Mouse (Mus musculus) CH12.LX (cell line): ENCODE measurements at regions not wholly inside any gene's neighbourhood (a gene's known extent, or its start where the extent isn't known, plus 50 kb on each side); places are given as distances from the start of the nearest gene placed in this dataset.

Experiments used
- DNase-seq: peaks from one replicate; pipeline ENCODE4 v3.0.0-alpha.2; 2013; ENCODE audit errors: extremely low read depth
- H3K27ac ChIP-seq: 2 replicates; pipeline ENCODE4 v1.5.1; 2012; ENCODE audit warnings: low read depth, mild to moderate bottlenecking, control low read depth, moderate library complexity; ENCODE audit not compliant: insufficient read depth
- H3K27me3 ChIP-seq: replicated peaks from 2 replicates; pipeline ENCODE3; 2012; ENCODE audit warnings: inconsistent platforms
- H3K36me3 ChIP-seq, 2 experiments: replicated peaks in 1 of 2; 2 replicates each; pipeline versions ENCODE3 to v1.6.1; 2012; ENCODE audit warnings: inconsistent platforms in 1 of 2, low read length in 1 of 2, mild to moderate bottlenecking in 1 of 2, mixed read lengths in 1 of 2, moderate library complexity in 1 of 2; ENCODE audit not compliant: control insufficient read depth in 1 of 2, insufficient read depth in 1 of 2
- H3K4me1 ChIP-seq, 2 experiments: 2 replicates each; pipeline ENCODE4 v1.6.1; 2012; ENCODE audit warnings: inconsistent platforms in 1 of 2, moderate library complexity in 1 of 2; ENCODE audit not compliant: insufficient read depth in 2 of 2, control insufficient read depth in 1 of 2
- H3K4me2 ChIP-seq: 2 replicates; pipeline ENCODE4 v1.6.1; 2012; ENCODE audit warnings: low read depth, mild to moderate bottlenecking, control low read depth; ENCODE audit not compliant: poor library complexity, insufficient read depth, severe bottlenecking
- H3K4me3 ChIP-seq, 3 experiments: fragments of 150-350 bp in 1 of 3; sonication (generic) in 1 of 3; replicated peaks in 1 of 3; 2 replicates each; pipeline versions ENCODE3 to v1.5.1; 2011 to 2012; ENCODE audit warnings: low read depth in 2 of 3, low read length in 2 of 3, mild to moderate bottlenecking in 2 of 3, moderate library complexity in 2 of 3, control low read depth in 1 of 3, improper control_type of control experiment in 1 of 3, inconsistent platforms in 1 of 3, mixed read lengths in 1 of 3; ENCODE audit not compliant: poor library complexity in 1 of 3
- H3K79me2 ChIP-seq: replicated peaks from 2 replicates; pipeline ENCODE4 v1.6.1; 2012; ENCODE audit warnings: mild to moderate bottlenecking, moderate library complexity; ENCODE audit not compliant: control insufficient read depth, poor library complexity, insufficient read depth, severe bottlenecking; ENCODE audit errors: extremely low read depth
- H3K9ac ChIP-seq: 2 replicates; pipeline ENCODE4 v1.6.1; 2012; ENCODE audit warnings: low read depth, mild to moderate bottlenecking, control low read depth, moderate library complexity; ENCODE audit not compliant: insufficient read depth
- H3K9me3 ChIP-seq: replicated peaks from 2 replicates; pipeline ENCODE3; 2012; ENCODE audit warnings: low read length, inconsistent platforms, mixed read lengths
- E2F4 ChIP-seq: IDR thresholded peaks from 2 replicates; pipeline ENCODE4 v1.6.1; 2011; ENCODE audit warnings: low read depth, low read length, improper control_type of control experiment; ENCODE audit not compliant: insufficient replicate concordance
- ELF1 ChIP-seq: IDR thresholded peaks from 2 replicates; pipeline ENCODE4 v1.6.1; 2014; ENCODE audit warnings: low read depth, mild to moderate bottlenecking, inconsistent platforms, low read length, improper control_type of control experiment
- EP300 ChIP-seq: IDR thresholded peaks from 2 replicates; pipeline ENCODE4 v1.6.1; 2011; ENCODE audit warnings: low read length, improper control_type of control experiment
- HCFC1 ChIP-seq: IDR thresholded peaks from 2 replicates; pipeline ENCODE4 v1.6.1; 2012; ENCODE audit warnings: low read depth, mild to moderate bottlenecking, inconsistent platforms, low read length, improper control_type of control experiment
- IRF4 ChIP-seq: IDR thresholded peaks from 2 replicates; pipeline ENCODE4 v1.6.1; 2014; ENCODE audit warnings: low read depth, mild to moderate bottlenecking, inconsistent platforms, low read length, improper control_type of control experiment
- JUN ChIP-seq: IDR thresholded peaks from 2 replicates; pipeline ENCODE4 v1.6.1; 2011; ENCODE audit warnings: low read depth, mild to moderate bottlenecking, low read length, improper control_type of control experiment, moderate library complexity; ENCODE audit not compliant: insufficient read depth
- JUND ChIP-seq: conservative IDR thresholded peaks from 2 replicates; pipeline ENCODE4 v1.6.1; 2011; ENCODE audit warnings: low read depth, low read length, improper control_type of control experiment
- NELFE ChIP-seq: IDR thresholded peaks from 2 replicates; pipeline ENCODE4 v1.6.1; 2011; ENCODE audit warnings: low read depth, low read length, improper control_type of control experiment
- POLR2A ChIP-seq: IDR thresholded peaks from 2 replicates; pipeline ENCODE4 v1.6.1; 2011; ENCODE audit warnings: low read depth, mild to moderate bottlenecking, improper control_type of control experiment, low read length
- POLR2AphosphoS2 ChIP-seq: IDR thresholded peaks from 2 replicates; pipeline ENCODE4 v1.6.1; 2011; ENCODE audit warnings: low read depth, low read length, improper control_type of control experiment
- SMC3 ChIP-seq: IDR thresholded peaks from 2 replicates; pipeline ENCODE4 v1.6.1; 2011; ENCODE audit warnings: low read depth, low read length, improper control_type of control experiment
- UBTF ChIP-seq: IDR thresholded peaks from 2 replicates; pipeline ENCODE4 v1.6.1; 2012; ENCODE audit warnings: low read depth, mild to moderate bottlenecking, inconsistent platforms, low read length, improper control_type of control experiment, moderate library complexity
- ZKSCAN1 ChIP-seq: IDR thresholded peaks from 2 replicates; pipeline ENCODE4 v1.6.1; 2012; ENCODE audit warnings: low read depth, inconsistent platforms, low read length, improper control_type of control experiment, borderline replicate concordance
- ZNF384 ChIP-seq: IDR thresholded peaks from 2 replicates; pipeline ENCODE4 v1.6.1; 2012; ENCODE audit warnings: low read depth, low read length, improper control_type of control experiment, inconsistent platforms
- dilution Hi-C: fragments of 300-500 bp; cut with MboI; formaldehyde crosslinking; loops from 2 replicates; pipeline ENCODE4 v1.14.3; 2020; ENCODE audit warnings: low sequenced_read_pairs; ENCODE audit not compliant: extremely low pct_unique_long_range_greater_than_20kb, extremely low pct_ligation_motif_present
- in situ Hi-C: fragments of 300-500 bp; cut with MboI; formaldehyde crosslinking; loops from 3 replicates; pipeline ENCODE4 v1.14.3; 2019; ENCODE audit warnings: low sequenced_read_pairs, low pct_ligation_motif_present, low pct_unique_long_range_greater_than_20kb, mixed read lengths

GRCm38 (mm10) chr1:105170979-105171378 lies 185.5 kb downstream of the Rnf152 start:
- H3K9ac ChIP-seq = no peak overlapping the region
- in situ Hi-C loops (no loop called here), dilution Hi-C loops (no loop called here)
- peaks cover 3% of the 10 kb centered on the region for H3K27me3 ChIP-seq
- no peaks in the 10 kb centered on the region for H3K79me2 ChIP-seq
- no peak overlapping the region for H3K4me2 ChIP-seq
- H3K27ac ChIP-seq = no peak overlapping the region
- no peak overlapping the region for H3K4me3 ChIP-seq
- H3K9me3 ChIP-seq = no peaks in the 10 kb centered on the region
- peaks cover 0 to 5% of the 10 kb centered on the region in 2 experiments; a peak in 2 of 4 replicates for H3K4me1 ChIP-seq
- peak; percentile 16 for DNase-seq
- no peak for TF ChIP-seq JUND
- TF ChIP-seq UBTF = no peak
- TF ChIP-seq HCFC1 = no peak
- no peak for TF ChIP-seq EP300
- no peak for TF ChIP-seq NELFE
- no peak for TF ChIP-seq ZKSCAN1
- no peak for TF ChIP-seq POLR2A
- no peak for TF ChIP-seq SMC3
- no peak for TF ChIP-seq IRF4
- H3K36me3 ChIP-seq = no peaks in the 10 kb centered on the region

GRCm38 (mm10) chr1:105170114-105170506 lies 186.4 kb downstream of the Rnf152 start:
- Histone ChIP-seq H3K27ac (no peak overlapping the region), H3K79me2 (no peaks in the 10 kb centered on the region), H3K9ac (no peak overlapping the region), H3K4me2 (no peak overlapping the region), H3K4me3 (no peak overlapping the region), H3K27me3 (peaks cover 10% of the 10 kb centered on the region), H3K9me3 (no peaks in the 10 kb centered on the region), H3K36me3 (no peaks in the 10 kb centered on the region), H3K4me1 (peaks cover 0 to 5% of the 10 kb centered on the region in 2 experiments; a peak in 2 of 4 replicates)
- in situ Hi-C loops = no loop called here
- dilution Hi-C loops = no loop called here
- no peak for DNase-seq
- no peak for TF ChIP-seq NELFE
- no peak for TF ChIP-seq JUND
- TF ChIP-seq E2F4 = no peak
- TF ChIP-seq IRF4 = no peak
- no peak for TF ChIP-seq ZNF384
- no peak for TF ChIP-seq ELF1
- TF ChIP-seq POLR2AphosphoS2 = no peak
- TF ChIP-seq JUN = no peak
